Mouse (Mus musculus) forebrain, embryonic 16.5 days (tissue): ENCODE measurements around the gene Olfr70. TPM values are rescaled to one million over a fixed set of nuclear protein-coding genes. Genes with fewer than 3 reads are reported as not detected.

Experiments used
- ATAC-seq: fragments of 200-750 bp; cut with Nextera tagmentation; 2 replicates; pipeline ENCODE4 v1.8.0; 2017; ENCODE audit warnings: mild to moderate bottlenecking, moderate library complexity
- H3K27ac ChIP-seq: fragments of 300-500 bp; sonication (generic); 2 replicates; pipeline ENCODE4 v1.5.1; 2014; ENCODE audit warnings: low read length, control low read depth
- H3K27me3 ChIP-seq: fragments of 300-500 bp; sonication (generic); replicated peaks from 2 replicates; pipeline ENCODE4 v1.6.1; 2014; ENCODE audit warnings: low read length; ENCODE audit not compliant: control insufficient read depth, insufficient read depth
- H3K36me3 ChIP-seq: fragments of 300-500 bp; sonication (generic); 2 replicates; pipeline ENCODE4 v1.6.1; 2014; ENCODE audit not compliant: control insufficient read depth, insufficient read depth
- H3K4me1 ChIP-seq: fragments of 300-500 bp; sonication (generic); replicated peaks from 2 replicates; pipeline ENCODE4 v1.6.1; 2014; ENCODE audit warnings: low read length; ENCODE audit not compliant: control insufficient read depth, insufficient read depth
- H3K4me2 ChIP-seq: fragments of 300-500 bp; sonication (generic); 2 replicates; pipeline ENCODE4 v1.6.1; 2014; ENCODE audit warnings: mild to moderate bottlenecking, low read length, control low read depth
- H3K4me3 ChIP-seq: fragments of 300-500 bp; sonication (generic); replicated peaks from 2 replicates; pipeline ENCODE4 v1.5.1; 2014; ENCODE audit warnings: mild to moderate bottlenecking, low read length, control low read depth
- H3K9ac ChIP-seq: fragments of 300-500 bp; sonication (generic); replicated peaks from 2 replicates; pipeline ENCODE4 v1.6.1; 2014; ENCODE audit warnings: low read depth, low read length, control low read depth
- H3K9me3 ChIP-seq: fragments of 300-500 bp; sonication (generic); 2 replicates; pipeline ENCODE4 v1.6.1; 2016; ENCODE audit warnings: low read length; ENCODE audit not compliant: control insufficient read depth
- WGBS: fragments of 180-500 bp; shearing (Covaris S2); extraction: QIAGEN DNeasy Blood & Tissue Kit; methylation state at CpG from one replicate; pipeline ENCODE4 v1.1.7; 2014; 5-methylcytosine and 5-hydroxymethylcytosine counted together
- polyA plus RNA-seq: library from polyadenylated mRNA; unstranded; fragments of >200 nt; fragmentation: Nextera tagmentation; extraction: Ambion mirVana; gene quantifications from 2 replicates; pipeline ENCODE4 v1.2.1, GENCODE M21; 2015

The Olfr70 gene
- polyA plus RNA-seq, 1 experiment from 2014 or later: not detected

GRCm38 (mm10) chr4:43722191-43722590 lies 21.6 kb upstream of the Olfr70 start:
- Histone ChIP-seq H3K4me2 (no peak overlapping the region), H3K27me3 (no peaks in the 10 kb centered on the region), H3K4me3 (no peak overlapping the region), H3K9ac (no peak overlapping the region), H3K9me3 (no peaks in the 10 kb centered on the region), H3K4me1 (peaks cover 10% of the 10 kb centered on the region), H3K36me3 (no peaks in the 10 kb centered on the region), H3K27ac (peak overlapping the region; percentile 41)
- no peak for ATAC-seq
- WGBS: 68% methylated on average over 4 of the region's 4 CpGs

- H3K27me3 ChIP-seq: no peaks in the 10 kb centered on the region
- ATAC-seq: peak; percentile 55
- no peak overlapping the region for H3K4me2 ChIP-seq
- no peak overlapping the region for H3K9ac ChIP-seq
- 42% methylated on average over 15 of the region's 16 CpGs for WGBS
- H3K4me1 ChIP-seq: peaks cover 10% of the 10 kb centered on the region
- H3K36me3 ChIP-seq: no peaks in the 10 kb centered on the region
- no peaks in the 10 kb centered on the region for H3K9me3 ChIP-seq
- H3K27ac ChIP-seq: peak overlapping the region; percentile 71
- no peak overlapping the region for H3K4me3 ChIP-seq
Measured at GRCm38 (mm10) chr4:43720491-43721228, 20.1 kb upstream of the Olfr70 start.

GRCm38 (mm10) chr4:43713652-43714219 lies 13.1 kb upstream of the Olfr70 start:
- H3K4me1 ChIP-seq: peaks cover 4% of the 10 kb centered on the region
- no peaks in the 10 kb centered on the region for H3K27me3 ChIP-seq
- H3K27ac ChIP-seq: no peak overlapping the region
- H3K4me2 ChIP-seq: no peak overlapping the region
- no peak for ATAC-seq
- no peak overlapping the region for H3K4me3 ChIP-seq
- no peaks in the 10 kb centered on the region for H3K36me3 ChIP-seq
- WGBS: 31% methylated on average over 7 of the region's 7 CpGs
- H3K9me3 ChIP-seq: no peaks in the 10 kb centered on the region
- H3K9ac ChIP-seq: no peak overlapping the region

GRCm38 (mm10) chr4:43711821-43712220 lies 11.2 kb upstream of the Olfr70 start:
- H3K9me3 ChIP-seq: no peaks in the 10 kb centered on the region
- no peak overlapping the region for H3K27ac ChIP-seq
- no peaks in the 10 kb centered on the region for H3K36me3 ChIP-seq
- peaks cover 4% of the 10 kb centered on the region for H3K4me1 ChIP-seq
- ATAC-seq: no peak
- 0% methylated on average over 2 of the region's 2 CpGs for WGBS
- H3K9ac ChIP-seq: no peak overlapping the region
- no peak overlapping the region for H3K4me3 ChIP-seq
- no peaks in the 10 kb centered on the region for H3K27me3 ChIP-seq
- H3K4me2 ChIP-seq: no peak overlapping the region

GRCm38 (mm10) chr4:43709869-43710268 lies 9.3 kb upstream of the Olfr70 start, which contains the start of gene Olfr71:
Gene Olfr71 (minus strand): TSS chr4:43710255.
- no peak within 1 kb of the TSS for H3K4me2 ChIP-seq
- no peak within 1 kb of the TSS for H3K4me3 ChIP-seq
- no peaks in the 10 kb centered on the region for H3K36me3 ChIP-seq
- no peak within 1 kb of the TSS for H3K27ac ChIP-seq
- no peaks in the 10 kb centered on the region for H3K27me3 ChIP-seq
- no peaks in the 10 kb centered on the region for H3K9me3 ChIP-seq
- 81% methylated on average over 6 of the region's 6 CpGs for WGBS
- no peak for ATAC-seq
- H3K9ac ChIP-seq: no peak within 1 kb of the TSS
- peaks cover 4% of the 10 kb centered on the region for H3K4me1 ChIP-seq

- Histone ChIP-seq H3K9me3 (no peaks in the 10 kb centered on the region), H3K27ac (no peak overlapping the region), H3K4me3 (no peak overlapping the region), H3K4me1 (no peaks in the 10 kb centered on the region), H3K36me3 (no peaks in the 10 kb centered on the region), H3K4me2 (no peak overlapping the region), H3K9ac (no peak overlapping the region), H3K27me3 (no peaks in the 10 kb centered on the region)
- ATAC-seq: no peak
- 89% methylated on average over 13 of the region's 13 CpGs for WGBS
Measured at GRCm38 (mm10) chr4:43705991-43706390, 5.4 kb upstream of the Olfr70 start.

GRCm38 (mm10) chr4:43703851-43704250 lies 3.2 kb upstream of the Olfr70 start:
- Histone ChIP-seq H3K9me3 (no peaks in the 10 kb centered on the region), H3K27me3 (no peaks in the 10 kb centered on the region), H3K27ac (no peak overlapping the region), H3K4me3 (no peak overlapping the region), H3K4me1 (no peaks in the 10 kb centered on the region), H3K36me3 (no peaks in the 10 kb centered on the region), H3K4me2 (no peak overlapping the region), H3K9ac (no peak overlapping the region)
- no peak for ATAC-seq
- WGBS: 82% methylated on average over 8 of the region's 8 CpGs

GRCm38 (mm10) chr4:43703439-43703838 lies 2.8 kb upstream of the Olfr70 start:
- H3K27ac ChIP-seq: no peak overlapping the region
- no peak for ATAC-seq
- H3K27me3 ChIP-seq: no peaks in the 10 kb centered on the region
- H3K9ac ChIP-seq: no peak overlapping the region
- no peaks in the 10 kb centered on the region for H3K4me1 ChIP-seq
- H3K4me2 ChIP-seq: no peak overlapping the region
- no peaks in the 10 kb centered on the region for H3K36me3 ChIP-seq
- H3K4me3 ChIP-seq: no peak overlapping the region
- H3K9me3 ChIP-seq: no peaks in the 10 kb centered on the region
- 74% methylated on average over 6 of the region's 6 CpGs for WGBS

GRCm38 (mm10) chr4:43696561-43696960 lies 4.0 kb downstream of the Olfr70 start:
- H3K36me3 ChIP-seq: no peaks in the 10 kb centered on the region
- H3K9me3 ChIP-seq: no peaks in the 10 kb centered on the region
- H3K4me3 ChIP-seq: no peak overlapping the region
- ATAC-seq: peak; percentile 61
- no peak overlapping the region for H3K27ac ChIP-seq
- no peaks in the 10 kb centered on the region for H3K4me1 ChIP-seq
- no peak overlapping the region for H3K9ac ChIP-seq
- 62% methylated on average over 13 of the region's 13 CpGs for WGBS
- H3K4me2 ChIP-seq: no peak overlapping the region
- no peaks in the 10 kb centered on the region for H3K27me3 ChIP-seq
